Mouse (Mus musculus): ENCODE measurements around the gene Clock. TPM values are rescaled to one million over a fixed set of nuclear protein-coding genes. Genes with fewer than 3 reads are reported as not detected.

Gene Clock
- total and polyA plus RNA-seq, 2 experiments from 2014 or later = 7.3 to 28.5 TPM

- TF ChIP-seq CTCF (IDR thresholded peaks at IDR 0.05; ENCODE audit: low read depth) = no peak
- Histone ChIP-seq H3K4me3 (ENCODE audit: low read depth, low read length) (no peak within 1 kb of the TSS), H3K27me3 (ENCODE audit: insufficient read depth, low read length) (no peaks in the 10 kb centered on the region), H3K4me2 (ENCODE audit: low read depth) (no peak within 1 kb of the TSS), H3K4me1 (ENCODE audit: insufficient read depth) (no peaks in the 10 kb centered on the region), H3K9ac (no peak within 1 kb of the TSS), H3K9me3 (ENCODE audit: low read length) (no peaks in the 10 kb centered on the region), H3K36me3 (ENCODE audit: insufficient read depth) (no peaks in the 10 kb centered on the region), H3K27ac (ENCODE audit: low read depth, low read length) (no peak within 1 kb of the TSS)
- ATAC-seq (no peak), DNase-seq (no peak)
- WGBS = 94% methylated on average over 7 of the region's 7 CpGs
Observed at GRCm38 (mm10) chr5:76330953-76331352, 26.4 kb upstream of the Clock start, which contains the start of gene Pdcl2. Pdcl2 (minus strand) TSS chr5:76331156.

- no peak for TF ChIP-seq CTCF (IDR thresholded peaks at IDR 0.05; ENCODE audit: low read depth)
- Histone ChIP-seq H3K4me2 (ENCODE audit: low read depth) (no peak overlapping the region), H3K9ac (no peak overlapping the region), H3K27me3 (ENCODE audit: insufficient read depth, low read length) (no peaks in the 10 kb centered on the region), H3K4me1 (ENCODE audit: insufficient read depth) (no peaks in the 10 kb centered on the region), H3K27ac (ENCODE audit: low read depth, low read length) (no peak overlapping the region), H3K9me3 (ENCODE audit: low read length) (no peaks in the 10 kb centered on the region), H3K4me3 (ENCODE audit: low read depth, low read length) (no peak overlapping the region), H3K36me3 (ENCODE audit: insufficient read depth) (no peaks in the 10 kb centered on the region)
- 35% methylated on average over 2 of the region's 2 CpGs for WGBS
- DNase-seq (no peak), ATAC-seq (no peak)
Observed at GRCm38 (mm10) chr5:76327296-76327695, 22.7 kb upstream of the Clock start.

GRCm38 (mm10) chr5:76325113-76325512 is 20.5 kb upstream of the Clock start:
- no peak overlapping the region for H3K27ac ChIP-seq (ENCODE audit: low read depth, low read length)
- WGBS = 83% methylated on average over 4 of the region's 4 CpGs
- H3K9me3 ChIP-seq (ENCODE audit: low read length) = no peaks in the 10 kb centered on the region
- no peaks in the 10 kb centered on the region for H3K27me3 ChIP-seq (ENCODE audit: insufficient read depth, low read length)
- ATAC-seq = no peak
- H3K4me2 ChIP-seq (ENCODE audit: low read depth) = no peak overlapping the region
- H3K4me1 ChIP-seq (ENCODE audit: insufficient read depth) = no peaks in the 10 kb centered on the region
- no peak overlapping the region for H3K4me3 ChIP-seq (ENCODE audit: low read depth, low read length)
- H3K9ac ChIP-seq = no peak overlapping the region
- DNase-seq = no peak
- no peak for TF ChIP-seq CTCF (IDR thresholded peaks at IDR 0.05; ENCODE audit: low read depth)
- no peaks in the 10 kb centered on the region for H3K36me3 ChIP-seq (ENCODE audit: insufficient read depth)

GRCm38 (mm10) chr5:76321249-76322196 is 16.9 kb upstream of the Clock start:
- no peak for TF ChIP-seq CTCF (IDR thresholded peaks at IDR 0.05; ENCODE audit: low read depth)
- Histone ChIP-seq H3K36me3 (ENCODE audit: insufficient read depth) (no peaks in the 10 kb centered on the region), H3K4me2 (ENCODE audit: low read depth) (no peak overlapping the region), H3K9me3 (ENCODE audit: low read length) (no peaks in the 10 kb centered on the region), H3K27me3 (ENCODE audit: insufficient read depth, low read length) (no peaks in the 10 kb centered on the region), H3K27ac (ENCODE audit: low read depth, low read length) (no peak overlapping the region), H3K9ac (no peak overlapping the region), H3K4me1 (ENCODE audit: insufficient read depth) (no peaks in the 10 kb centered on the region), H3K4me3 (ENCODE audit: low read depth, low read length) (no peak overlapping the region)
- DNase-seq (peak; percentile 19), ATAC-seq (no peak)
- WGBS = 19% methylated on average over 11 of the region's 11 CpGs

- ATAC-seq (no peak), DNase-seq (no peak)
- Histone ChIP-seq H3K9me3 (ENCODE audit: low read length) (no peaks in the 10 kb centered on the region), H3K36me3 (ENCODE audit: insufficient read depth) (no peaks in the 10 kb centered on the region), H3K27ac (ENCODE audit: low read depth, low read length) (no peak overlapping the region), H3K4me2 (ENCODE audit: low read depth) (no peak overlapping the region), H3K27me3 (ENCODE audit: insufficient read depth, low read length) (no peaks in the 10 kb centered on the region), H3K9ac (no peak overlapping the region), H3K4me3 (ENCODE audit: low read depth, low read length) (no peak overlapping the region), H3K4me1 (ENCODE audit: insufficient read depth) (no peaks in the 10 kb centered on the region)
- TF ChIP-seq CTCF (IDR thresholded peaks at IDR 0.05; ENCODE audit: low read depth) = no peak
- 58% methylated on average over 2 of the region's 2 CpGs for WGBS
Observed at GRCm38 (mm10) chr5:76308206-76308605, 3.6 kb upstream of the Clock start.

GRCm38 (mm10) chr5:76306261-76306660 is 1.7 kb upstream of the Clock start:
- H3K36me3 ChIP-seq (ENCODE audit: insufficient read depth) = no peaks in the 10 kb centered on the region
- H3K9ac ChIP-seq = no peak overlapping the region
- no peak for TF ChIP-seq CTCF (IDR thresholded peaks at IDR 0.05; ENCODE audit: low read depth)
- H3K27me3 ChIP-seq (ENCODE audit: insufficient read depth, low read length) = no peaks in the 10 kb centered on the region
- no peak overlapping the region for H3K4me3 ChIP-seq (ENCODE audit: low read depth, low read length)
- no peak overlapping the region for H3K4me2 ChIP-seq (ENCODE audit: low read depth)
- WGBS = 81% methylated on average over 3 of the region's 3 CpGs
- H3K27ac ChIP-seq (ENCODE audit: low read depth, low read length) = no peak overlapping the region
- no peaks in the 10 kb centered on the region for H3K9me3 ChIP-seq (ENCODE audit: low read length)
- ATAC-seq = no peak
- H3K4me1 ChIP-seq (ENCODE audit: insufficient read depth) = 0 out of 2 replicates have a peak, but pooled peaks cover 9% of the 10 kb centered on the region
- no peak for DNase-seq

GRCm38 (mm10) chr5:76305616-76306015 is 1.0 kb upstream of the Clock start:
- Histone ChIP-seq H3K36me3 (ENCODE audit: insufficient read depth) (no peaks in the 10 kb centered on the region), H3K27me3 (ENCODE audit: insufficient read depth, low read length) (no peaks in the 10 kb centered on the region), H3K27ac (ENCODE audit: low read depth, low read length) (no peak overlapping the region), H3K4me3 (ENCODE audit: low read depth, low read length) (peak overlapping the region; percentile 93), H3K9me3 (ENCODE audit: low read length) (no peaks in the 10 kb centered on the region), H3K9ac (peak overlapping the region; percentile 28; the same call in 1 of the 2 replicates), H3K4me2 (ENCODE audit: low read depth) (peak overlapping the region; percentile 75), H3K4me1 (ENCODE audit: insufficient read depth) (0 out of 2 replicates have a peak, but pooled peaks cover 15% of the 10 kb centered on the region)
- ATAC-seq (no peak), DNase-seq (peak; percentile 3)
- no peak for TF ChIP-seq CTCF (IDR thresholded peaks at IDR 0.05; ENCODE audit: low read depth)
- WGBS = 8% methylated on average over 8 of the region's 8 CpGs
